8 mouse cellular contexts compared by ENCODE assay signal in genomic region chr19:37435041-37435852, GRCm38 (mm10). TPM values are rescaled to one million over a fixed set of nuclear protein-coding genes. Genes with fewer than 3 reads are reported as not detected.
DNase-seq lines count a peak whose midpoint lies in the region; ATAC-seq and TF ChIP-seq lines count a peak whose summit lies in the region.

No protein-coding gene starts in this region.

- H3K4me1 ChIP-seq in hindbrain, embryonic 14.5 days (replicated peaks; ENCODE audit: control insufficient read depth, insufficient read depth, low read length) = no peaks in the 10 kb centered on the region
- H3K4me1 ChIP-seq in liver, adult 2 months (ENCODE audit: control insufficient read depth, insufficient read depth, low read length) = peaks cover 14% of the 10 kb centered on the region
- peaks cover 7% of the 10 kb centered on the region; the same call in 1 of the 2 replicates for H3K4me1 ChIP-seq in midbrain, embryonic 16.5 days (ENCODE audit: control insufficient read depth, insufficient read depth, low read length)

- H3K36me3 ChIP-seq in hindbrain, embryonic 14.5 days (replicated peaks; ENCODE audit: control insufficient read depth, insufficient read depth) = no peaks in the 10 kb centered on the region
- peaks cover 28% of the 10 kb centered on the region for H3K36me3 ChIP-seq in liver, adult 2 months (ENCODE audit: control insufficient read depth, insufficient read depth, low read length)
- no peaks in the 10 kb centered on the region for H3K36me3 ChIP-seq in midbrain, embryonic 16.5 days (ENCODE audit: control insufficient read depth, insufficient read depth, low read length)

- peak overlapping the region; percentile 34 for H3K4me3 ChIP-seq in hindbrain, embryonic 14.5 days (replicated peaks; ENCODE audit: low read length)
- peak overlapping the region; percentile 99 for H3K4me3 ChIP-seq in liver, adult 2 months (ENCODE audit: insufficient read depth, low read depth, low read length)
- H3K4me3 ChIP-seq in midbrain, embryonic 16.5 days (ENCODE audit: low read depth, low read length) = peak overlapping the region; percentile 39

- H3K4me2 ChIP-seq in hindbrain, embryonic 14.5 days (replicated peaks) = peak overlapping the region; percentile 52
- peak overlapping the region; percentile 53 for H3K4me2 ChIP-seq in midbrain, embryonic 16.5 days (ENCODE audit: low read length)

- no peak for TF ChIP-seq CTCF in liver, adult 2 months (IDR thresholded peaks at IDR 0.05; ENCODE audit: low read depth, low read length)

- peak; percentile 21 for DNase-seq in ES-CJ7 (ENCODE audit: low read depth, low spot score)
- peak; percentile 72 for DNase-seq in adrenal gland, postnatal 10 days
- DNase-seq in forelimb bud, embryonic 11.5 days (ENCODE audit: low read depth, low spot score) = peak; percentile 40
- DNase-seq in hindbrain, embryonic 14.5 days (ENCODE audit: low spot score) = no peak
- DNase-seq in liver, adult 2 months (ENCODE audit: extremely low read depth, low read depth, low spot score) = no peak
- peak; percentile 68 for DNase-seq in testis, postnatal 10 days (ENCODE audit: low spot score)
- DNase-seq in right cerebral cortex, adult 18-20 months = no peak

- ATAC-seq in hindbrain, embryonic 14.5 days (ENCODE audit: low FRiP score) = no peak
- peak; percentile 70 for ATAC-seq in midbrain, embryonic 16.5 days

- peaks cover 7% of the 10 kb centered on the region for H3K79me2 ChIP-seq in liver, adult 2 months (ENCODE audit: control insufficient read depth, insufficient read depth, low read length)

- no peak for TF ChIP-seq POLR2A in liver, adult 2 months (IDR thresholded peaks at IDR 0.05; ENCODE audit: extremely low read depth, insufficient read depth, low read length)

- under 1% methylated on average over 77 of the region's 77 CpGs for WGBS in hindbrain, embryonic 14.5 days
- WGBS in liver, adult 2 months = under 1% methylated on average over 76 of the region's 77 CpGs
- under 1% methylated on average over 77 of the region's 77 CpGs for WGBS in midbrain, embryonic 16.5 days

- H3K27me3 ChIP-seq in hindbrain, embryonic 14.5 days (ENCODE audit: control insufficient read depth, insufficient read depth, low read length) = peaks cover 99% of the 10 kb centered on the region
- H3K27me3 ChIP-seq in liver, adult 2 months (ENCODE audit: control insufficient read depth, insufficient read depth, low read length) = no peaks in the 10 kb centered on the region
- H3K27me3 ChIP-seq in midbrain, embryonic 16.5 days (ENCODE audit: control insufficient read depth, insufficient read depth, low read depth, low read length) = peaks cover 74% of the 10 kb centered on the region

- peak overlapping the region; percentile 34 for H3K9ac ChIP-seq in hindbrain, embryonic 14.5 days
- H3K9ac ChIP-seq in liver, adult 2 months (ENCODE audit: low read depth, low read length) = peak overlapping the region; percentile 100
- H3K9ac ChIP-seq in midbrain, embryonic 16.5 days (ENCODE audit: low read depth, low read length) = peak overlapping the region; percentile 34; the same call in 1 of the 2 replicates

- no peaks in the 10 kb centered on the region for H3K9me3 ChIP-seq in hindbrain, embryonic 14.5 days (ENCODE audit: control insufficient read depth, low read length)
- H3K9me3 ChIP-seq in midbrain, embryonic 16.5 days (replicated peaks; ENCODE audit: control insufficient read depth, low read length, poor library complexity, severe bottlenecking) = no peaks in the 10 kb centered on the region

- peak overlapping the region; percentile 5; the same call in 1 of the 2 replicates for H3K27ac ChIP-seq in hindbrain, embryonic 14.5 days
- H3K27ac ChIP-seq in liver, adult 2 months (replicated peaks; ENCODE audit: insufficient read depth, low read depth, low read length) = peak overlapping the region; percentile 89
- H3K27ac ChIP-seq in midbrain, embryonic 16.5 days (ENCODE audit: low read length) = no peak overlapping the region; the same call in 1 of the 2 replicates

RNA-seq across cellular contexts. Expression of gene Hhex, which starts 0.6 kb away (rescaled TPM):
- total RNA-seq in adrenal gland, postnatal 10 days (2021) = 10 to 100 TPM; 19.8 to 26.7 TPM
- 4.1 and 5.1 TPM in 2 replicates for polyA plus RNA-seq in hindbrain, embryonic 14.5 days (2014; fragmentation: Nextera tagmentation; extraction: Ambion mirVana)
- 15.9 and 28.4 TPM in 2 replicates for total RNA-seq in liver, adult 2 months (2014; rRNA removed)
- polyA plus RNA-seq in liver, adult 2 months (2012; rRNA removed) = 73.0 and 107 TPM in 2 replicates
- polyA plus RNA-seq in midbrain, embryonic 16.5 days (2015; fragmentation: Nextera tagmentation; extraction: Ambion mirVana) = 4.6 TPM in 2 replicates

RNA-seq across cellular contexts. Expression of gene Kif11, which starts 59.0 kb away (rescaled TPM):
- 10 to 100 TPM; 12.2 to 15.0 TPM for total RNA-seq in adrenal gland, postnatal 10 days (2021)
- 10.5 and 12.5 TPM in 2 replicates for polyA plus RNA-seq in hindbrain, embryonic 14.5 days (2014; fragmentation: Nextera tagmentation; extraction: Ambion mirVana)
- total RNA-seq in liver, adult 2 months (2014; rRNA removed) = 0.55 and 1.7 TPM in 2 replicates
- polyA plus RNA-seq in liver, adult 2 months (2012; rRNA removed) = 0.11 and 0.19 TPM in 2 replicates
- 6.3 and 7.7 TPM in 2 replicates for polyA plus RNA-seq in midbrain, embryonic 16.5 days (2015; fragmentation: Nextera tagmentation; extraction: Ambion mirVana)

Comparison
In these comparisons a context has a peak if more than half of its experiments do, and no peak if none do; other contexts are left out.
1. DNase-seq: peak in ES-CJ7 (single experiment), adrenal gland, postnatal 10 days (single experiment), forelimb bud, embryonic 11.5 days (single experiment) and testis, postnatal 10 days (single experiment); none in hindbrain, embryonic 14.5 days (single experiment), liver, adult 2 months (single experiment) and right cerebral cortex, adult 18-20 months (single experiment).
2. H3K4me3 ChIP-seq: peak in every context shown above with its lines; median percentile 99 in liver, adult 2 months; 39 in midbrain, embryonic 16.5 days; 34 in hindbrain, embryonic 14.5 days.
3. H3K9ac ChIP-seq: peak in every context shown above with its lines; median percentile 100 in liver, adult 2 months; 34 in hindbrain, embryonic 14.5 days; 34 in midbrain, embryonic 16.5 days.
4. RNA of gene Hhex, which starts 0.6 kb away (polyA plus RNA-seq): 73.0 to 107 TPM in liver, adult 2 months; 4.1 to 5.1 TPM in hindbrain, embryonic 14.5 days and 4.6 TPM in midbrain, embryonic 16.5 days; every median in the first group is over 10 times any median in the second.